Mouse (Mus musculus) kidney, adult 2 months (tissue): Measurements from ENCODE around the gene Zfp618. TPM values are rescaled to one million over a fixed set of nuclear protein-coding genes. Genes with fewer than 3 reads are reported as not detected.

Source experiments
- DNase-seq: peaks from one replicate; pipeline ENCODE4 v3.0.0; 2021
- H3K27ac ChIP-seq: fragments of 200-500 bp; 2 replicates; pipeline ENCODE4 v1.5.1; 2012; ENCODE audit warnings: low read depth, low read length, control low read depth, inconsistent platforms; ENCODE audit not compliant: insufficient read depth
- H3K27me3 ChIP-seq: fragments of 200-500 bp; replicated peaks from 2 replicates; pipeline ENCODE4 v1.6.1; 2012; ENCODE audit warnings: mild to moderate bottlenecking, moderate library complexity, low read length, inconsistent platforms; ENCODE audit not compliant: control insufficient read depth, insufficient read depth
- H3K36me3 ChIP-seq: fragments of 200-500 bp; 2 replicates; pipeline ENCODE4 v1.6.1; 2012; ENCODE audit warnings: mild to moderate bottlenecking, moderate library complexity, low read length, inconsistent platforms; ENCODE audit not compliant: control insufficient read depth, insufficient read depth
- H3K4me1 ChIP-seq: fragments of 200-500 bp; 2 replicates; pipeline ENCODE4 v1.6.1; 2011; ENCODE audit warnings: low read length; ENCODE audit not compliant: control insufficient read depth, insufficient read depth
- H3K4me3 ChIP-seq: fragments of 200-500 bp; 2 replicates; pipeline ENCODE4 v1.5.1; 2011; ENCODE audit warnings: mild to moderate bottlenecking, low read depth, low read length, control low read depth; ENCODE audit not compliant: insufficient read depth
- CTCF ChIP-seq: fragments of 200-500 bp; conservative IDR thresholded peaks from 2 replicates; pipeline ENCODE4 v1.5.1; 2011; ENCODE audit warnings: low read depth, mild to moderate bottlenecking, control low read depth, low read length, moderate library complexity, mixed read lengths; ENCODE audit not compliant: insufficient read depth, insufficient read length
- POLR2A ChIP-seq: fragments of 200-500 bp; IDR thresholded peaks from one replicate; pipeline ENCODE4 v1.6.1; 2011; ENCODE audit warnings: low read depth, low read length, control low read depth
- WGBS: fragments of 180-500 bp; shearing (Covaris S2); methylation state at CpG from one replicate; pipeline ENCODE4 v1.1.7; 2018; 5-methylcytosine and 5-hydroxymethylcytosine counted together
- polyA plus RNA-seq: library from polyadenylated mRNA; depleted of rRNA; stranded (reverse); fragments of >200 nt; gene quantifications from 2 replicates; pipeline ENCODE4 v1.2.3, GENCODE M21; 2012

Gene Zfp618
- polyA plus RNA-seq, 1 experiment, result 7.7 TPM

DNA sequence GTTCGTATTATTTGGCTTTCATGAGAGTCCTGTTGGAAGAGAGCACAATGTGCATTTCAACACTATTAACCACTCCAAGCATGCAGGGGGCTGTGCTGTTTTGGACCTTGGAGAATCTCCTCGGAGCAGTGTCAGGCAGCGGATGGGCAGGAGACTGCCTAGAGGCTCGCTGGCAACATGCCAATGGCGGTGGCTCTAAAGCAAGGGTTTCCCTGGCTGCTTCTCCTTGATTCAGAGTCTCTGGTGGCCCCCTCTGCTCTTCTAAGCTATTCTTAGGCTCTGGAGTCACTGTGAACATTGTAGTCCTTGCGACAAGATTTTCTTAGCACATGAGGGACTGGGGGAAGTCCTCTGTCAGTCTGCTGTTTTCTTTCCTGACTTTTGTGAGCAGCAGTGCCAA, 33.5 kb downstream of the Zfp618 start:
- H3K4me1 ChIP-seq, result peaks cover 9% of the 10 kb centered on the region; the same call in 1 of the 2 replicates
- no peak for TF ChIP-seq POLR2A
- no peak for TF ChIP-seq CTCF

DNA sequence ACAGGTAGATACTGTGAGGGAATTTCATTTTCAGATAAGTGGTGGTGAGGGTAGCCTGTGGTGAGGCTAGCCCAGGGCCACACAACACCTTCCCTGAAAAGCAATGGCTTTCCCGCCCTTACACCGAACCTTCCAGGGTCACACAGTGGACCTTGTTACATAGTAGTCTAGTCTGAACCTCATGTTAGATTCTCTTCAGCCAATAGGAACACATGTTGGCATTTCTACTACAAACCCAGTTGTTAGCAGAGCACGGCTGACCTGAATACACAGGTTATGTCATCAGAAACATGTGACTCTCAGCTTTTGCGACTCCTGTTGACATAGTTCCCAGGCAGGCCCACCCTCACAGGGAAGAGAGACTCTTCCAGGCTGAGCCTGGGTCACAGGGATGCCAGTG, 33.9 kb downstream of the Zfp618 start:
- TF ChIP-seq CTCF (no peak), POLR2A (no peak)
- Histone ChIP-seq H3K4me1 (peaks cover 9% of the 10 kb centered on the region; the same call in 1 of the 2 replicates), H3K27ac (no peak overlapping the region), H3K27me3 (no peaks in the 10 kb centered on the region), H3K36me3 (no peaks in the 10 kb centered on the region), H3K4me3 (no peak overlapping the region)
- 48% methylated on average over 4 of the region's 4 CpGs for WGBS
- no peak for DNase-seq

More for the DNA sequence above, 33.5 kb downstream of the Zfp618 start:
- Histone ChIP-seq H3K27ac (no peak overlapping the region), H3K36me3 (no peaks in the 10 kb centered on the region), H3K27me3 (no peaks in the 10 kb centered on the region), H3K4me3 (no peak overlapping the region)
- 37% methylated on average over 6 of the region's 6 CpGs for WGBS
- DNase-seq, result peak; percentile 43

DNA sequence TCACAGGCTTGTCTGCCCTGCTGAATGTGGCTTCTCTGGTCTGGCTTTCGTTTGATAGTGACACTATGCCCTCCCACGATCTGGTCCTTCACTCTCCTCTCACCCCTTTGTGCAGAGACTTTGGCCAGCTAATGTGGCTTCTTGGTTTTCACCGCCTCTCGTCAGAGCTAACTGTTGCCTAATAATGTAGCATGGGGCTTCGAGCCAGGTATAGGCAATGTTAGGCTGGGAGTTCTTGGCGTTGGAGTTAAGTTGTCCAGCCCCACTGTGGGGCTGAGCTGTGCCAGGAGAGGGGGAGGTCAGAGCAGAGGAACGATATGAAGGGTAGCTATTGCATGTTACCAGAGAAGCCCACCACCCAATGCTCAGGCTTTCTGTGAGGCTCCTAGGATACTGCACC, 34.5 kb downstream of the Zfp618 start:
- Histone ChIP-seq H3K4me1 (peaks cover 9% of the 10 kb centered on the region; the same call in 1 of the 2 replicates), H3K27ac (no peak overlapping the region)

DNA sequence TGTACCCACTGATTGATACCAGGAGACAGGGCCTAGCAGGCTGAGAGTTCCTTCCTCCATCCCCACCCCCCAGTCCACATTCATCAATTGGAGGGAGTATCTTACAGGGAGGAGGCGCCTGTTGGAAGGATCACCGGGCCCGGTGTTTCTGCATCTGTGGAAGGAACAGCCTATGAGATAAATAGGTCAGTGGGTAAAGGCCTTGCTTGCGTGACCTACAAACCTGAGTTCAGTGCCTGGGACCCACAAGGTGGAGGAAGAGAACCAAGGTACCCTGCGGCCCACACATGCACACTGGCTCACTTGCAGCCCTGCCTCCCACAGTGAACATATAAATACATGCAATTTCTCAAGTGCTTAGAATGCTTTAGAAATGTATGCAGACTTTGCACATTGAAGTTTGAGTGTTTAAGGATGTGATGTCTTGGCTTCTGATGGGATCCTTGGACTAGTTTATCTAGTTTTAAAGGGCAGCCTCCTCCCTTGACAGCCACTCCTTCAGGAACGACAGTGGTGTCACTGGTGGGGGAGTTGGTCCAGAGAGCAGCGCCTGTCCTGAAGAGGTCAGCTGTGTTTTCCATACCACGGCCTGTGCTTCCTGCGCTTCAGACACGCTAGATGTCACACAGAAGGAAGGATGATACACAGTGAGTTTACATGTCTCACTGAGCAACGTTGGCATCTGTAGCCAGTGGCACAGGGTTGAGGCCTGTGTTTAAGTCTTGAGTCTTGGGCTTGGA, 35.1 kb downstream of the Zfp618 start:
- Histone ChIP-seq H3K4me1 (peaks cover 9% of the 10 kb centered on the region; the same call in 1 of the 2 replicates), H3K27me3 (no peaks in the 10 kb centered on the region), H3K36me3 (no peaks in the 10 kb centered on the region), H3K27ac (no peak overlapping the region), H3K4me3 (no peak overlapping the region)
- no peak for TF ChIP-seq POLR2A
- no peak for TF ChIP-seq CTCF
- no peak for DNase-seq
- WGBS, result 78% methylated on average over 11 of the region's 11 CpGs

More for the DNA sequence above, 34.5 kb downstream of the Zfp618 start:
- H3K36me3 ChIP-seq, result no peaks in the 10 kb centered on the region
- 78% methylated on average over 7 of the region's 7 CpGs for WGBS
- DNase-seq, result no peak
- H3K27me3 ChIP-seq, result no peaks in the 10 kb centered on the region
- no peak overlapping the region for H3K4me3 ChIP-seq
- TF ChIP-seq POLR2A, result no peak
- no peak for TF ChIP-seq CTCF

DNA sequence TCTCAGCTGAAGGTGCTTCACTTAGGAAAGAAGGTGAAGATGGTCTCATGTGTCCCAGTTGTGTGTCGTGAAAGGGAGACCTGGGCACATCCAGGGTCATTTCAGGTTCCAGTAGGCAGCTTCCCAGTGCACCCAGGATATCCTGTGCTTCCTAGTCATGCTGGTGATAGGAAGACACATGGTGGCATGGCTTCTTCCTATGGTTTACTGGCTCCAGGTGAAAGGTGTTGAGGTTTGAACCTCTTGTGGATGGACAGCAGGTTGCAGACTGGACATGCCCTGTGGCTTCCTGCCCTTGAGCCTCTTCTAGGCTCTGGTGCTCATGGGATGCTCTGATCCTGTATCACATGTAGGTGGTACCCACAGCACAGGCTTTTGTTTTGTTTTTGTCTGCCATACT, 37.0 kb downstream of the Zfp618 start:
- H3K27me3 ChIP-seq, result no peaks in the 10 kb centered on the region
- DNase-seq, result no peak
- WGBS, result 89% methylated on average over 1 of the region's 1 CpGs
- no peak overlapping the region for H3K27ac ChIP-seq
- TF ChIP-seq POLR2A (no peak), CTCF (no peak)
- H3K36me3 ChIP-seq, result no peaks in the 10 kb centered on the region
- peaks cover 9% of the 10 kb centered on the region; the same call in 1 of the 2 replicates for H3K4me1 ChIP-seq
- H3K4me3 ChIP-seq, result no peak overlapping the region

DNA sequence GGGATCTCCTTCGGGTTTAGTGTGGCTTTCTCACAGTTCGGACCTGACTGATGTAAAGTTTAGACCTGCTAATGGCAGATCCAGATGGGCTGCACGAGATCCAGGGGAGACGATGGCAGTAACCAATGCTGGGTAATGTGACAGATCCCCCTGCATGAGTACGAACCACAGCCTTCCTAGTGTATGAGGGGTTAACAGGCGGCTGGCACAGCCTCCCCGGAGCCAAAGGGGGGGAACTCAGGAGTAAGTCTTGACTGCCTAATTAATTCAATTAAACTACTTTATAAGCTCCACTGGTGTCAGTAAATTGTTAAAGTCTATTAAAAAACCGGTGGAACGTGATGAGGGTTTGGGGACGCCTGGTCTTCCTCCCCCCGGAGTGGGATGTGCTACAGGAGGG, 39.1 kb downstream of the Zfp618 start:
- TF ChIP-seq CTCF (no peak), POLR2A (no peak)

DNA sequence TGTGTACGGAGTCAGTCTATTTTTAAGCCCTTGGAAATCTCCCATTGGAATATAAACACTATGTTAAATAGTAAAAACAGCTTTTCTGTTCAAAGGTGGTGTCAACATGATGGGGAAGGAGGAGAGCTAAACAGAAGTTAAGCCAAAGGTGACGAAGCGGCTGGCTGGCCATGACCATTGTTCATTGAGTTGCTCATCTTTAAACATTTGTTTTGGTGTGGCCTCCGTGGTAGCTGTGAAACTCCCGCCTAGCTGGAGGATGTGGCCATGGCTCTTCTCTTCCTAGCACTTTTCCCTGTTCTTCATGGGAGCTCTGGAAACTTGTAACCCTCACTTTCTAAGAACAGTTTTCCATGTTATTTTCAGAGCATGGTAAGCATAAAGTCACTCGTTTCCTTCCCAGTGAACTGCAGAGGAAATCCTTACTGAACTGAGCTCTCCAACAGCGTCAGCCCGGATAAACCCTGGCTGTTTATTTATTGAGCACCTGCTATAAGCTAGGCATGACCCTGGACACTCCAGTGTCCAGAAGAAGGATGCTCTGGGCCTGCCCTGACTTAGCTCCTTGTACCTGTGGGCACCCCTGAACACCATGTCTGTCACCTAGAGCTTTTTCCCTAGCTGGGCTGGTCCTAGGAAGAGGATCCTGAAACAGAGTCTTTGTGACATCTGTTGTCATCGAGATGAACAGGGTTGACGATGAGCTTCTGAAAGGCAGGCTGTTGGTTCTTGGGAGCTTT, 40.2 kb downstream of the Zfp618 start:
- no peaks in the 10 kb centered on the region for H3K36me3 ChIP-seq
- DNase-seq, result no peak
- 71% methylated on average over 10 of the region's 10 CpGs for WGBS
- TF ChIP-seq POLR2A, result no peak
- no peak for TF ChIP-seq CTCF
- no peaks in the 10 kb centered on the region; the same call in 1 of the 2 replicates for H3K4me1 ChIP-seq
- H3K27ac ChIP-seq, result no peak overlapping the region
- H3K27me3 ChIP-seq, result no peaks in the 10 kb centered on the region
- H3K4me3 ChIP-seq, result no peak overlapping the region

More for the DNA sequence above, 39.1 kb downstream of the Zfp618 start:
- H3K27ac ChIP-seq, result no peak overlapping the region
- H3K4me1 ChIP-seq, result no peaks in the 10 kb centered on the region; the same call in 1 of the 2 replicates
- WGBS, result 71% methylated on average over 11 of the region's 11 CpGs
- H3K27me3 ChIP-seq, result no peaks in the 10 kb centered on the region
- H3K36me3 ChIP-seq, result no peaks in the 10 kb centered on the region
- no peak for DNase-seq
- no peak overlapping the region for H3K4me3 ChIP-seq
